Mouse (Mus musculus) layer of hippocampus, adult 2 months (tissue): ENCODE measurements around the gene Map4k4. TPM values are rescaled to one million over a fixed set of nuclear protein-coding genes. Genes with fewer than 3 reads are reported as not detected.

ENCODE experiments used
- DNase-seq, 2 experiments: peaks; one replicate each; pipeline ENCODE4 v3.0.0; 2022; ENCODE audit warnings: low spot score in 2 of 2
- H3K27ac ChIP-seq: fragments of 200-600 bp; 2 replicates; pipeline ENCODE4 v1.8.1; 2022
- H3K4me3 ChIP-seq: fragments of 200-600 bp; 2 replicates; pipeline ENCODE4 v1.8.1; 2022; ENCODE audit warnings: mild to moderate bottlenecking
- CTCF ChIP-seq: fragments of 200-600 bp; conservative IDR thresholded peaks from 2 replicates; pipeline ENCODE4 v1.8.1; 2022; ENCODE audit warnings: antibody characterized with exemption, mild to moderate bottlenecking, moderate library complexity
- long read RNA-seq, 2 experiments: library from polyadenylated mRNA; stranded (forward); transcript quantifications; one replicate each; pipeline ENCODE4 v2.0.0; 2021; ENCODE audit warnings: borderline mapping rate in 2 of 2
- total RNA-seq, 2 experiments: library from RNA; stranded (reverse); gene quantifications; 2 replicates each; pipeline ENCODE4 v1.2.3; 2021

Map4k4 gene
- 100 to 1,000 TPM; 134 to 145 TPM for total RNA-seq
- long read RNA-seq, experiment 1, partial matches to known transcripts, result 4 of 15 reads
- long read RNA-seq, experiment 1, other reads (novel, unspliced or antisense), result 11 of 15 reads
- long read RNA-seq, experiment 2, partial matches to known transcripts, result 0 of 11 reads
- long read RNA-seq, experiment 2, other reads (novel, unspliced or antisense), result 11 of 11 reads

DNA sequence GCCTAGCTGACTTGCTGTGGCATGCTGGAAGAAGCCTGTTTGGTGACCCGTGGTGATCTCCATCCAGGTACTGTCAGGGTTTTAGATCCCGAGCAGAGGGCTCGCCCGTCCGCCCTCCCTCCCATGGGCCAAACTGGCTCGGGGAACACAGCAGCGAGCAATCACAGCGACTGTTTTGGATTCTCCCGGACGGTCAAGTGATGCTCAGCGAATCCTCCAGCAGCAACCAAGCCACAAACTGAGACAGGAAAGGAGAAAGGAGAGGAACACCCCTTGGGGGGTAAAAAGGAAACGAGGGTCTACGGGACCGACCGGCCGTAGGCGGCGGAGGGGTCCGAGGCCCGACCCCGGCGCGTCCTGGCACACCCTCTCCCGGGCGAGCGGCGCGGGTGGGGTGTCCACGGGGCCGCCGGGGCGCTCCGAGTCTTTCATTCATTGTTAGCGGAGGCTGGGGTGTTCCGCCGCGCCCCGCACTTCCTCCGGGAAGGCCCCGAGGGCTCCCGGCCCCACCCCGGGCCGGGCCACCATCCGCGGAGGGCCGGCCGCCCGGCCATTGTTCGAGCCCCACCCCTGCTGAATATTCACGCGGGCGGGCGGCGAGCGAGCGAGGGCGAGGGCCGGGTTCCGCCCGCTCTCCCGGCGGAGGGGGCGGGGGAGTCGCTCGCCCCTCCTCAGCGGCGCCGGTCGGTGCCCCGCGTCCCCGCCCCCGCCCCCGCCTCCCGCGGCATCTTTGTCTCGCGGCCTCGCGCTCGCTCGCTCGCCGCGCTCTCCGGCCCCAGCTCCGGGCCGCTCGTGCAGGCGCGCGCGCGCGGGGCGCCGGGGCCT lies at the start of gene Map4k4:
Gene Map4k4, plus strand, starts transcription at position 733 of the 825 bp plus-strand sequence.
- peak; percentile 50 to 64 for DNase-seq
- H3K27ac ChIP-seq, result peak within 1 kb of the TSS; percentile 90
- H3K4me3 ChIP-seq, result peak within 1 kb of the TSS; percentile 83
- no peak for TF ChIP-seq CTCF

DNA sequence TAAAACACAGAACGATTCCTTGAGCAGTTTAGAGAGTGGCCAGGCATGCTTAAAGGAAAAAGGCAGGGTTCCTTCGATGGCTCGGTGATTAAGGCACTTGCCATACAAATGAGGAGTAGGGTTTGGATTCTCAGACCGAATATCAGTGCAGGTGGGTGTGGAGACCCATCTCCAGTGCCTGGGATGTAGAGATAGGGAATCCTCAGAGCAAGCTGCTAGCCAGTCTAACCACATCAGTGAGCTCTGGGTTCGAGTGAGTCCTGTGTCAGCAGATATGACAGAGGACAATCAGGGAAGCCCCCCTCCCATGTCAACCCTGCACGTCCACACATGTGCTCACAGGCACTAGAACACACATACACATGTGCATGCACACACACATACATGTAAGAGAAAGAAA lies 44.8 kb upstream of the Map4k4 start:
- no peak for TF ChIP-seq CTCF
- DNase-seq, result no peak
- no peak overlapping the region for H3K27ac ChIP-seq
- H3K4me3 ChIP-seq, result no peak overlapping the region

DNA sequence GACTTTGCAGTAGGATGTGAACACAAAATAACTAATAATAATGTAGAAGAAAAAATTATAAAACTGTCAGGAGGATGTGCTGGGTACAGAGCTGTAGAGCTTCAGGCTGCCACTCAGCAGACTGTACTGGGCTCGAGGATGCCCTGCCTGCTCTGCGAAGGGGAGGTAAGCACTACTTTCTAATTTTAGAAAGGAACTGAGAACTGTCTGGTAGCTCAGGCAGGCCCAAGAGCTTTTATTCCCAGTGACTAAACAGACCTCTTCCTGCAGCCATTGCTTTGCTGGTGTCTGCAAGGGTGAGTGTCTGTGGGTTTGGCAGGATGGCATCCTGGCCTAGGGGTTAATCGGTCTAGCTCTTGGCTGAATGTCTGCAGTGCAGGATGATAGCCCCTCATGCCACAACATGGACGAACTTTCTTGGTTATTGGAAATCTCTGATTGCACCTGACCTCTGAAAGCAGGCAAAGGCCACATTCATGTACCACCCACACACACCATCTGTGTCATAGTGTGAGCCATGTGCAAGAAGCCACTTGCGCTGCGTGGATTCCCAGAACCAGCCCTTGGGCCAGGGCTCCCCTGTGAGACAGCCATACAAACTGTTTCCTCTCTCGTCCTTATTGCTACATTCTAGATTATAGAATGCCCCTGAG lies 43.8 kb upstream of the Map4k4 start:
- peak overlapping the region; percentile 25 for H3K27ac ChIP-seq
- no peak overlapping the region for H3K4me3 ChIP-seq
- DNase-seq, result no peak
- TF ChIP-seq CTCF, result no peak

DNA sequence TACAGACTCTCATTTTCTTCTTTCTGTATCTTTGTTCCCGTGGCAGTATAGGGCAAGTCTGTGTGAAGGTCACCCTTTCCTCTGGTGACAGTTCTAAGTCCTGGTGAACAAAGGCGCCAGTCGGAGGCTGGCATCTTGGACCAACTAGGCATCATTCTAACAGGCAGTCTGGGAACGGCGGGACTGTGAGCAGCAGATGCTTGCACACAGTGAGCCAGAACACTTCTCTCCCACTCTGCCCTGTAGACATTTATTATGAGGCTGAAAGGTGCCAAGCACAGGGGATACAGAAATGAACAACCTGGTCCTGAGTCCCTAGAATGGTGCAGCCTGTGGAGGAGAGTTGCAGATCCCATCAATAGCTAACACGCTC lies 43.3 kb upstream of the Map4k4 start:
- H3K27ac ChIP-seq, result peak overlapping the region; percentile 25
- no peak for DNase-seq
- no peak for TF ChIP-seq CTCF

DNA sequence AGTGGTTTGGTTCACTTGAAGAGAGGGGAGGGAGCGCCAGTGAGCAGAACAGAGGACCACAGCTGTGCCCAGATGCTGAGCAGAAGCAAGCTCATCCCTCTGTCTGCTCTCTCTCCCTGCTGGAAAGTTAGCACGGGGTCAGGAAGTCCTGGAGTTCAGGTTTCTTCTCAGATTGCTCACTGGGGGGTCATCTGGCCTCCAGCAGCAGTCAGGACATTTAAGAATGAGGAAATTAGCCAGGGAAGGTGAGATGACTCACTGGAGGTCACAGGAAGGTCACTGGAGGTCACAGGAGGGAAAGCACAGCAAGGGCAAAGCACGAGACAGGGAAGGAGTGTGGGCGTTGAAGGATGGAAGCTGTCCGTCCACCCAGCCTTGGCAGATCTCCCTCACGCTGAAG lies 41.5 kb upstream of the Map4k4 start:
- no peak for TF ChIP-seq CTCF
- no peak overlapping the region for H3K27ac ChIP-seq
- H3K4me3 ChIP-seq, result no peak overlapping the region
- no peak for DNase-seq

More for the DNA sequence above, 43.3 kb upstream of the Map4k4 start:
- H3K4me3 ChIP-seq, result no peak overlapping the region

DNA sequence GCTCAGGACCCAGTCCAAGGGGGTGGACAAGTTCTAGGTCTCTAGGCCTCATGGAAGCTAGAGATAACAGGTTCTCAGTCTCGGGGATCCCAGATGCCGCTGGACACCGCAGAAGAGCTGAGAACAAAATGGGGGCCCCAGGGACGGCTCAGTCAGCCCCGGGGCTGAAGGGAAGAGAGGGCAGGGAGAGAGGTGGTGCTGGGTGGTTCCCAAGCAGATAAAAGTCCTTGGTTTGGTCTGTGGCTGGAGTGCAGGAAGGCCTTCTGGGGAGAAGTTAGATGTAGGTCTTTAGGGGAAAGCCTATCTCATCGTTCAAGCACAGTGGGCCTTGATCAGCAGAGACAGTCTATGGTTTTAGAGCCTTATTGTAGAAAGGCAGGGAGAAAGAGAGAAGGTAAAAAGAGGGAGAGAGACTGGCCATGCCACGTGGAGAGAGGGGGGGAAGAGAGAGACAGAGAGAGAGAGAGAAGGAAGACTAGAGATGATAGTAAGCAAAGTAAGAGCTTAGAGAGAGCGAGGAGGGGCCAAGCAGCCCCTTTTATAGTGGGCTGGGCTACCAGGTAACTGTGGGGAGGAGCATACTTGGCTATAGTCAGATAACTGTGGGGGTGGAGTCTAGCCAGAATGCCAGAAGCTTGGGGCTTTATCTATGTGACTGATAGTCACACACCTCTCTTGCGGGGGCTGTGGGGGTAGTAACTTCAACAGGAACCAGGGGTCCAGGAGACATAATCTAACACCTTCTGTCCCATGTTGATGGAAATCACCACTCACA lies 34.2 kb upstream of the Map4k4 start:
- no peak for DNase-seq
- no peak for TF ChIP-seq CTCF
- Histone ChIP-seq H3K4me3 (no peak overlapping the region), H3K27ac (no peak overlapping the region)

DNA sequence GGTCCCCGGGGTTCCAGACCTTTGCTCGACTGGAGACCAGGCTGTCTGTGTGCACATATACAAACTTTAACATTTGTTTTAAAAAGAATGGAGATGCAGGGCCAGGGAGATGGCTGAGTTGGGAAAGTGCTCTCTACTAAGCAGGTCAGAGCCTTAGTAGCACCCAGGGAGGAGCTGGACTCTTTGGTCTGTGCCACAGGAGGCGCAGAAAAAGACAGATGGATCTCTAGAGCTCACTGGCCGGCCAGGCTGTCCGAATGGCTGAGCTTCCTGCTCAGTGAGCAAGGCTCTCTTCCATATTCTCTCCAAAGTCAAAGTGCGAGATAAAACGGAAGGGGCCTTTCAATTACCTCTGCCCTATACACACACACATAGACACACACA lies 33.6 kb upstream of the Map4k4 start:
- no peak for DNase-seq
- Histone ChIP-seq H3K4me3 (no peak overlapping the region), H3K27ac (no peak overlapping the region)
- TF ChIP-seq CTCF, result no peak

DNA sequence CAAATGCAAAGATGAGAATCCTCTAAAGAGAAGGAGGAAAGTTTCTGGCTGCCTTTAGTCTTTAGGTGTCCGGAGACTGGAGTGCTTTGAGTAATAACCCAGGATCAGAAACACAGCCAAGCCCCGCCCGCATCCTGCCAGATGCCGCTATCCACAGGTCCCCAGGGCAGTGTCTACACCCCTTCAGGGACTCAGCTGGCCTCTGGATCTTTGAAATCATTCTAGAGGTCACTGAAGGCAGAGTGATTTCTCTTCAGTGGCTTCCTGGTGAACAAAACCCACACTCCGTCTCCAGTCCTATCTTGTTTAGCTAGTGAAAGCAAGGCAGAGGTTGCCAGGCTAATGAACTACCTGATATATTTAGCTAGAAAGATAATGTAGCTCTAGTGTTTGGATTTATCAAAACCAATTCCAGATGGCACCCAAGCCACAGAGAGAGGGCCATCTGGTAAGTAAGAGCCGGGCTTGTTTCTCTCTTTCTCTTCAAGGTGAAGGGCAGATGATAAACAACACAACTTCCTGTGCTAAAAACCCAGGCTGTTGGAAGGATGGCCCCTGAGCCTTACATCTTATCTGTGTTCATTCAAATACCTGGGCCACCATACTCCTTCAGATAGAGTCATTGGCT lies 32.6 kb upstream of the Map4k4 start:
- no peak for DNase-seq
- Histone ChIP-seq H3K4me3 (no peak overlapping the region), H3K27ac (peak overlapping the region; percentile 47)
- TF ChIP-seq CTCF, result no peak

DNA sequence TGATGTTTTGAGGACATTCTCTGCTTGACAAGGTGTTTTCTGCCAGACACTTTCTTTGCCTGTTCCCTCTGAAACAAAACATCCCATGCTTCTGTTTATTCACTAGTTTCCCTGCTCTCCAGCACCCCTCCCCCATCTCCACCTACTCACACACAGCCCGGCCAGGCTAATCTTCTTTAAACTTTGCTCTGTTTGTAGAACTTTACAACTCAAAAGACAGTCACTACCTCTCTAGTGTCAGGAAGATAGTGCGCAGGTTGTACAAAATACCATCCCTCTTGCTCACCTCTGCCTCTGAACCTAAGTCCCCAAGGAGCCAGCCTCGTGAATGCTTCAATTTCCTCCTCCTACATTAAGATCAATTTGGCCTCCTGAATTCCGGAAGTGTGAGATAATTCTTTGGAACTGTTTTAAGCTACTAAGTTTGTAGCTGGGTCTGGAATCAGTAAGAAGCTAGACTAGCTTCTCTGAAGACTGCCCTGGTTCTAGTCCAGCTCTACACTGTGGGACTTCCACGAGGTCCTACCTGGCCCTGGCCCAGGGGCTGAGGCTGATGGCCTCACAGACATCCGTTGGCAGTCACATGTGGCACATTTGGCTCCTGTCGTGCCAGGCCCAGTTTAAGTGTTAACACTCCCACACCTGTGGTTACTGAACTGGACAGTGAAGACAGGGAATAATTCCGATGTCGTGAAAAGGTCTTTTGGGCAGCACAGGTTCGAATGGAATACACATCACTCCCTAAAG lies 31.7 kb upstream of the Map4k4 start:
- no peak for DNase-seq
- no peak for TF ChIP-seq CTCF
- Histone ChIP-seq H3K4me3 (no peak overlapping the region), H3K27ac (no peak overlapping the region)

DNA sequence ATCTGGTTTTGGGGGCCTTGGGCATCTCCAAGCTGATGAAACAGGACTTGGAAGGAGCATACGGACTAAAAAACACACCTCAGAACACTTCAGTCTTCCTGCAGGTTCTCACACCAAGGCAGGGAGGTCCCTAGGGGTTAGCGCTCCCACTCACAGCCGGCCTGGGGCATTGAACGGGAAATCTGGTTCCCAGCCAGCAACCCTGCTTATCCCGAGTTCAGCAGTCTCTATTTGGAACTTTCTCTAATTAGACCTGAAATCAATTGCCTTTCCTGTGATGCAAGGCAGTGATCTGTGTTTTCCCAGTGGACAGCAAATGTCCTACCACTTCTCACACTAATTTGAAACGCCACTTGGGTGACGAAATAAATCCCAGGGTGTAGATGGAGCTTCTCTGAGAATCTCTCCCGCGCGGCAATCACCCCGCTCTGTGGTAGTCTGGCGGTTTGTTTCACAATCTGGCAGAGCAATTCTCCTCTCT lies 31.0 kb upstream of the Map4k4 start:
- Histone ChIP-seq H3K4me3 (peak overlapping the region; percentile 40), H3K27ac (no peak overlapping the region)
- TF ChIP-seq CTCF, result 0 out of 2 replicates have a peak, but pooled peaks have one; percentile 20
- DNase-seq, result peak in 1 of 2 experiments; percentile 20

DNA sequence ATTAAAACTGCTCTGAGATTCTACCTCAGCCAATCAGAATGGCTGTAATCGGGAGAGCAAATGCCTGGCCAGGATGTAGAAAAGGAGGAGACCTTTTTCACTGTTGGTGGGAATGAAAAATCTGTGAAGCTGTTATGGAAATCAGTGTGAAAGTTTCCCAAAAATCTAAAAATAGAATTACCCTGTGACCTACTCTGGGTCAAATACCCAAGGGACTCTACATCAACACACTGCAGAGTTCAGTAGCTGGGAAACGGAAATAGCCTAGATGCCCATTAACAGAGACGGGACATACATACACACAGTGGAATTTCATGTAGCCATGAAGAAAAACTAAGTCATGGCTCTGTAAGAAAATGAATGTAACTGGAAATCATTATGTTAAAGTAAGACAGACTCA lies 22.7 kb upstream of the Map4k4 start:
- DNase-seq, result no peak
- no peak for TF ChIP-seq CTCF
- H3K27ac ChIP-seq, result no peak overlapping the region
- H3K4me3 ChIP-seq, result no peak overlapping the region

DNA sequence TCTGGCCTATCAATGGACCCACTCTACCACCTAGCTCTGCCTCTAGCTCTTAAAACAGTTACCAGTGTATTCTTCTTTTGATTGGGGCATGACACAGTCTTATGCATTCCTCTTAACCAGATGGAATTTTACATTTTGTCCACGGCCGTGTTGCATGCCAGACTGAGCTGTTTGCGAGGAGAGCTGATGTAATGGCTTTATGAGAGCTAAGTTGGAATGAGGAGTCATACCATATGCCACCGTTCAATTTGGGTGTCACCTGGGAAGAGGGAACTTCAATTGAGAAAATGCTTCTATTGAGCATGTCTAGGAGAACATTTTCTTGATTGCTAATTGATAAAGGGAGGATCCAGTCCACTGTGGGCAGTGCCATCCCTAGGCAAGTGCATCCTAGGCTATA lies 18.2 kb upstream of the Map4k4 start:
- Histone ChIP-seq H3K4me3 (no peak overlapping the region), H3K27ac (no peak overlapping the region)
- no peak for TF ChIP-seq CTCF

More for the DNA sequence above, 18.2 kb upstream of the Map4k4 start:
- no peak for DNase-seq
